22 mouse cellular contexts compared by ENCODE assay signal in the genomic region with DNA sequence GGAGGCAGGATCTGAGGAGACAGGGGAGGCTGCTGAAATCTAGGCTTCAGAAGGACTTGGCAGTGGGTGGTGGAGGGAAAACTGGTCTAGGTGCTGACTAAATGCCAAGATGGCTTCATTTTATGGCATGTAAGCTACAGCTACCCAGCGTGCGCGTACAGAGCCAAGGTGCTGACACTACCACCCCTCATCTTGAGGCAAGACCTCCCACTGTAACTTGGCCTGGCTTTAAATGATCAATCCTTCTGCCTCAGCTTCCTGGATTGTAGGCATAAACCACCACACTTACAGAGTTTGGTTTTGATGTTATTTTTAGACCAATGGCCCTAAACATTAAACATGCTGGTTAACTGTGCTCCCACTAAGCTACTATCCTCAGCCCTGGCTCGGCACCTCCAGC. TPM values are rescaled to one million over a fixed set of nuclear protein-coding genes. Genes with fewer than 3 reads are reported as not detected.
A peak's percentile ranks its signal among the peaks of the same experiment; 100 is the strongest.
DNase-seq lines count a peak whose midpoint lies in the region; ATAC-seq and TF ChIP-seq lines count a peak whose summit lies in the region.
"Had no signal": no experiment of that assay in that cellular context is flagged by ENCODE, and none has a peak within 500 bp of the region (broad histone marks: within the 10 kb centered on the region; RNA-seq: fewer than 3 reads in every experiment).

No protein-coding gene starts in this region.

- no peak for ATAC-seq in embryonic facial prominence, embryonic 13.5 days (ENCODE audit: insufficient number of reproducible peaks, insufficient read depth, low FRiP score, low TSS enrichment, low read depth)
- no peak for ATAC-seq in limb, embryonic 12.5 days (ENCODE audit: insufficient number of reproducible peaks, insufficient read depth, low FRiP score, low TSS enrichment, low read depth)
- no peak for ATAC-seq in stomach, postnatal 0 days (ENCODE audit: low FRiP score, low TSS enrichment)
- ATAC-seq: forebrain, postnatal 0 days had no signal

- peak overlapping the region; percentile 40; the same call in 1 of the 2 replicates for H3K9ac ChIP-seq in embryonic facial prominence, embryonic 13.5 days
- H3K9ac ChIP-seq in limb, embryonic 12.5 days (replicated peaks) = no peak overlapping the region
- H3K9ac ChIP-seq in stomach, postnatal 0 days (ENCODE audit: low read length) = peak overlapping the region; percentile 31; the same call in 1 of the 2 replicates
- H3K9ac ChIP-seq: forebrain, postnatal 0 days; hindbrain, embryonic 12.5 days had no signal

- TF ChIP-seq POLR2A in thymus, adult 2 months (IDR thresholded peaks at IDR 0.05; ENCODE audit: control insufficient read depth, extremely low read depth, insufficient read depth, low read length, poor library complexity) = no peak

- H3K4me1 ChIP-seq in embryonic facial prominence, embryonic 13.5 days = no peaks in the 10 kb centered on the region
- peaks cover 8% of the 10 kb centered on the region for H3K4me1 ChIP-seq in embryonic facial prominence, embryonic 10.5 days
- no peaks in the 10 kb centered on the region for H3K4me1 ChIP-seq in limb, embryonic 12.5 days (replicated peaks)
- H3K4me1 ChIP-seq in limb, embryonic 10.5 days = peaks cover 9% of the 10 kb centered on the region
- peaks cover 46% of the 10 kb centered on the region for H3K4me1 ChIP-seq in thymus, adult 2 months (replicated peaks; ENCODE audit: control insufficient read depth, insufficient read depth, low read length)
- H3K4me1 ChIP-seq in stomach, postnatal 0 days (replicated peaks; ENCODE audit: control insufficient read depth, insufficient read depth) = no peaks in the 10 kb centered on the region
- H3K4me1 ChIP-seq: hindbrain, embryonic 12.5 days had no signal

- no peak overlapping the region for H3K4me3 ChIP-seq in embryonic facial prominence, embryonic 13.5 days
- H3K4me3 ChIP-seq in embryonic facial prominence, embryonic 10.5 days = no peak overlapping the region
- H3K4me3 ChIP-seq in limb, embryonic 12.5 days (replicated peaks) = no peak overlapping the region
- no peak overlapping the region for H3K4me3 ChIP-seq in limb, embryonic 10.5 days
- no peak overlapping the region for H3K4me3 ChIP-seq in thymus, adult 2 months (ENCODE audit: control insufficient read depth, insufficient read depth, low read length)
- H3K4me3 ChIP-seq in stomach, postnatal 0 days (ENCODE audit: low read depth, low read length) = no peak overlapping the region
- H3K4me3 ChIP-seq: forebrain, embryonic 10.5 days; hindbrain, embryonic 12.5 days had no signal

- no peak overlapping the region for H3K4me2 ChIP-seq in embryonic facial prominence, embryonic 13.5 days
- H3K4me2 ChIP-seq in limb, embryonic 12.5 days = no peak overlapping the region
- no peak overlapping the region for H3K4me2 ChIP-seq in stomach, postnatal 0 days (replicated peaks; ENCODE audit: low read depth)
- H3K4me2 ChIP-seq: hindbrain, embryonic 12.5 days; liver, embryonic 11.5 days had no signal

- WGBS in embryonic facial prominence, embryonic 13.5 days = 83% methylated on average over 4 of the region's 4 CpGs
- WGBS in embryonic facial prominence, embryonic 10.5 days = 95% methylated on average over 4 of the region's 4 CpGs
- 73% methylated on average over 4 of the region's 4 CpGs for WGBS in limb, embryonic 12.5 days
- 83% methylated on average over 4 of the region's 4 CpGs for WGBS in limb, embryonic 10.5 days
- WGBS in thymus, adult 2 months = 80% methylated on average over 4 of the region's 4 CpGs
- WGBS in stomach, postnatal 0 days = 78% methylated on average over 4 of the region's 4 CpGs

- DNase-seq in embryonic facial prominence, embryonic 10.5 days (ENCODE audit: low spot score) = no peak
- no peak for DNase-seq in limb, embryonic 10.5 days (ENCODE audit: low spot score)
- no peak for DNase-seq in thymus, adult 2 months
- DNase-seq in thymus, postnatal 4 days = no peak
- no peak for DNase-seq in stomach, postnatal 0 days (ENCODE audit: low spot score)
- DNase-seq in adipocyte (ENCODE audit: low spot score) = no peak
- DNase-seq: cerebellum, adult 11 months; cerebellum, postnatal 14 days; embryo, embryonic 11 days; forebrain, postnatal 0 days; gastrocnemius, postnatal 36 days; heart, postnatal 14 days; kidney, postnatal 14 days; lung, adult 18-20 months; retina, postnatal 1 day; right cerebral cortex, postnatal 4 days; thymus, adult 18-20 months had no signal

- peaks cover 15% of the 10 kb centered on the region for H3K36me3 ChIP-seq in embryonic facial prominence, embryonic 13.5 days
- H3K36me3 ChIP-seq in embryonic facial prominence, embryonic 10.5 days (replicated peaks) = peaks cover 17% of the 10 kb centered on the region
- peaks cover 17% of the 10 kb centered on the region for H3K36me3 ChIP-seq in limb, embryonic 12.5 days
- H3K36me3 ChIP-seq in limb, embryonic 10.5 days = peaks cover 20% of the 10 kb centered on the region
- H3K36me3 ChIP-seq in thymus, adult 2 months (ENCODE audit: control insufficient read depth, insufficient read depth, low read length) = no peaks in the 10 kb centered on the region; the same call in 1 of the 2 replicates
- no peaks in the 10 kb centered on the region for H3K36me3 ChIP-seq in stomach, postnatal 0 days (ENCODE audit: control insufficient read depth, insufficient read depth, low read length)

- H3K27ac ChIP-seq in embryonic facial prominence, embryonic 13.5 days = no peak overlapping the region
- H3K27ac ChIP-seq in embryonic facial prominence, embryonic 10.5 days (replicated peaks) = no peak overlapping the region
- 0 out of 2 replicates have a peak overlapping the region, but pooled peaks have one; percentile 12 for H3K27ac ChIP-seq in limb, embryonic 12.5 days
- H3K27ac ChIP-seq in limb, embryonic 10.5 days = no peak overlapping the region
- peak overlapping the region; percentile 26; the same call in 1 of the 2 replicates for H3K27ac ChIP-seq in thymus, adult 2 months (ENCODE audit: control insufficient read depth, insufficient read depth, low read length)
- H3K27ac ChIP-seq in stomach, postnatal 0 days (replicated peaks) = 0 out of 2 replicates have a peak overlapping the region, but pooled peaks have one; percentile 4
- H3K27ac ChIP-seq: forebrain, embryonic 10.5 days; hindbrain, embryonic 12.5 days had no signal

- no peaks in the 10 kb centered on the region for H3K9me3 ChIP-seq in embryonic facial prominence, embryonic 13.5 days
- no peaks in the 10 kb centered on the region for H3K9me3 ChIP-seq in embryonic facial prominence, embryonic 10.5 days
- H3K9me3 ChIP-seq in limb, embryonic 12.5 days = no peaks in the 10 kb centered on the region
- no peaks in the 10 kb centered on the region for H3K9me3 ChIP-seq in limb, embryonic 10.5 days (replicated peaks)
- no peaks in the 10 kb centered on the region for H3K9me3 ChIP-seq in stomach, postnatal 0 days (ENCODE audit: control insufficient read depth, low read length)
- H3K9me3 ChIP-seq: forebrain, embryonic 10.5 days; hindbrain, embryonic 12.5 days had no signal

- no peaks in the 10 kb centered on the region for H3K27me3 ChIP-seq in embryonic facial prominence, embryonic 13.5 days
- no peaks in the 10 kb centered on the region for H3K27me3 ChIP-seq in embryonic facial prominence, embryonic 10.5 days (replicated peaks; ENCODE audit: low read depth, poor library complexity, severe bottlenecking)
- no peaks in the 10 kb centered on the region for H3K27me3 ChIP-seq in limb, embryonic 12.5 days
- no peaks in the 10 kb centered on the region for H3K27me3 ChIP-seq in limb, embryonic 10.5 days (ENCODE audit: low read depth, poor library complexity, severe bottlenecking)
- H3K27me3 ChIP-seq in thymus, adult 2 months (ENCODE audit: control insufficient read depth, insufficient read depth, low read length) = no peaks in the 10 kb centered on the region
- H3K27me3 ChIP-seq in stomach, postnatal 0 days (ENCODE audit: control insufficient read depth, insufficient read depth, low read length) = no peaks in the 10 kb centered on the region
- H3K27me3 ChIP-seq: hindbrain, embryonic 12.5 days had no signal

- TF ChIP-seq EP300 in stomach, postnatal 0 days (optimal IDR thresholded peaks at IDR 0.05) = no peak

- no peak for TF ChIP-seq CTCF in thymus, adult 2 months (IDR thresholded peaks at IDR 0.05; ENCODE audit: borderline replicate concordance, control insufficient read depth, extremely low read depth, insufficient read depth, low read length, poor library complexity)
- TF ChIP-seq CTCF in stomach, postnatal 0 days (IDR thresholded peaks at IDR 0.05; ENCODE audit: low read depth) = no peak

RNA-seq across cellular contexts. Expression of gene Slc25a19, which starts 11.4 kb away (rescaled TPM):
- 25.0 and 28.0 TPM in 2 replicates for polyA plus RNA-seq in embryonic facial prominence, embryonic 13.5 days (2015; fragmentation: Nextera tagmentation; extraction: Ambion mirVana)
- polyA plus RNA-seq in embryonic facial prominence, embryonic 10.5 days (2016; fragmentation: Nextera tagmentation; extraction: Ambion mirVana) = 23.5 and 24.6 TPM in 2 replicates
- polyA plus RNA-seq in limb, embryonic 12.5 days (2016; fragmentation: Nextera tagmentation; extraction: Ambion mirVana) = 24.1 and 34.0 TPM in 2 replicates
- polyA plus RNA-seq in limb, embryonic 10.5 days (2016; fragmentation: Nextera tagmentation; extraction: Ambion mirVana) = 27.2 and 27.8 TPM in 2 replicates
- polyA plus RNA-seq in thymus, adult 2 months (2012; rRNA removed) = 98.5 and 98.6 TPM in 2 replicates
- polyA plus RNA-seq in stomach, postnatal 0 days (2015; fragmentation: Nextera tagmentation; extraction: Ambion mirVana) = 12.5 and 14.0 TPM in 2 replicates

RNA-seq across cellular contexts. Expression of gene Mif4gd, which starts 26.8 kb away (rescaled TPM):
- 20.2 and 20.6 TPM in 2 replicates for polyA plus RNA-seq in embryonic facial prominence, embryonic 13.5 days (2015; fragmentation: Nextera tagmentation; extraction: Ambion mirVana)
- 19.4 and 19.8 TPM in 2 replicates for polyA plus RNA-seq in embryonic facial prominence, embryonic 10.5 days (2016; fragmentation: Nextera tagmentation; extraction: Ambion mirVana)
- 18.2 and 18.6 TPM in 2 replicates for polyA plus RNA-seq in limb, embryonic 12.5 days (2016; fragmentation: Nextera tagmentation; extraction: Ambion mirVana)
- polyA plus RNA-seq in limb, embryonic 10.5 days (2016; fragmentation: Nextera tagmentation; extraction: Ambion mirVana) = 16.2 and 18.2 TPM in 2 replicates
- 188 and 215 TPM in 2 replicates for polyA plus RNA-seq in thymus, adult 2 months (2012; rRNA removed)
- 48.9 and 52.3 TPM in 2 replicates for polyA plus RNA-seq in stomach, postnatal 0 days (2015; fragmentation: Nextera tagmentation; extraction: Ambion mirVana)

RNA-seq across cellular contexts. Expression of gene Gga3, which starts 35.7 kb away (rescaled TPM):
- 18.9 and 24.6 TPM in 2 replicates for polyA plus RNA-seq in embryonic facial prominence, embryonic 13.5 days (2015; fragmentation: Nextera tagmentation; extraction: Ambion mirVana)
- polyA plus RNA-seq in embryonic facial prominence, embryonic 10.5 days (2016; fragmentation: Nextera tagmentation; extraction: Ambion mirVana) = 29.6 and 33.3 TPM in 2 replicates
- polyA plus RNA-seq in limb, embryonic 12.5 days (2016; fragmentation: Nextera tagmentation; extraction: Ambion mirVana) = 20.3 and 21.7 TPM in 2 replicates
- 30.8 and 34.9 TPM in 2 replicates for polyA plus RNA-seq in limb, embryonic 10.5 days (2016; fragmentation: Nextera tagmentation; extraction: Ambion mirVana)
- polyA plus RNA-seq in thymus, adult 2 months (2012; rRNA removed) = 102 and 106 TPM in 2 replicates
- 5.2 TPM in 2 replicates for polyA plus RNA-seq in stomach, postnatal 0 days (2015; fragmentation: Nextera tagmentation; extraction: Ambion mirVana)

RNA-seq across cellular contexts. Expression of gene Mrps7, which starts 35.8 kb away (rescaled TPM):
- polyA plus RNA-seq in embryonic facial prominence, embryonic 13.5 days (2015; fragmentation: Nextera tagmentation; extraction: Ambion mirVana) = 92.8 and 95.6 TPM in 2 replicates
- 100 and 101 TPM in 2 replicates for polyA plus RNA-seq in embryonic facial prominence, embryonic 10.5 days (2016; fragmentation: Nextera tagmentation; extraction: Ambion mirVana)
- polyA plus RNA-seq in limb, embryonic 12.5 days (2016; fragmentation: Nextera tagmentation; extraction: Ambion mirVana) = 96.0 and 106 TPM in 2 replicates
- 108 and 120 TPM in 2 replicates for polyA plus RNA-seq in limb, embryonic 10.5 days (2016; fragmentation: Nextera tagmentation; extraction: Ambion mirVana)
- 24.5 and 25.0 TPM in 2 replicates for polyA plus RNA-seq in thymus, adult 2 months (2012; rRNA removed)
- 52.6 and 58.4 TPM in 2 replicates for polyA plus RNA-seq in stomach, postnatal 0 days (2015; fragmentation: Nextera tagmentation; extraction: Ambion mirVana)

Comparison
In these comparisons a context has a peak if more than half of its experiments do, and no peak if none do; other contexts are left out.
1. H3K27ac ChIP-seq: peak in limb, embryonic 12.5 days (single experiment), thymus, adult 2 months (single experiment) and stomach, postnatal 0 days (single experiment); none in embryonic facial prominence, embryonic 13.5 days (single experiment), embryonic facial prominence, embryonic 10.5 days (single experiment) and limb, embryonic 10.5 days (single experiment).